ENCODE assay signal across 12 mouse cellular contexts in the genomic region with DNA sequence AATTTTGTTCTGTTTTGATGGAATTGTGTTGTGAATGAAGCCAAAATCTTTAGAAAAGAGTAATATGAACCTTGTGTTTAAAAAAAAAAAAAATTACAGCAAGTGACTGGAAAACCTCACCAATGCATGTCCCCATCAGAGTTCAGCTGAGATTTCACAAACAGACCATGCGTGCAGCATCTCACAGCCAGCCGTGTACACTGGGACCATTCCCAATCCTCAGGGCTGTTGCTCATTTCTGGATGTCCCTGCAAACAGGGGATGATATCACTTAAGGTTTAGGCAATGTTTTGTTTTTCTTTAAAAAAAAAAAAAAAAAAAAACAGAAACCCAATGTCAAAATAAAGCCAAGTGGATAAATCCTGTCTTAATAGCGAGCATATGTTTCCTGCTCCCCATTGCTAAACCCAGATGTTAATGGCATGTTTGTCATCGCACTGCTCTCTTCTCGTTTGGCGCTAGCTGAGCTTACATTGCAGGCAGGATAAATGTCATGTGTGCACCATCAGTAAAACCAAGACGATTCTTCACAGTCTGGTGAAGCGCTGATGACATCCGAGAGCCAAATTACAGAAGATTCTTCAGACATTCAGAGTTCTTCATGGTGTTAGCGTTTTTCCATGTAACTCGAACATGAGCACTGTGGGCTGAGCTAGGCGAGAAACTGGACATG.
DNase-seq lines count a peak whose midpoint lies in the region; ATAC-seq lines count a peak whose summit lies in the region.
"Had no signal": no experiment of that assay in that cellular context is flagged by ENCODE, and none has a peak within 500 bp of the region (broad histone marks: within the 10 kb centered on the region; RNA-seq: fewer than 3 reads in every experiment).

No protein-coding gene starts in this region.

- H3K9ac ChIP-seq in heart, embryonic 11.5 days (ENCODE audit: low read depth, low read length) = no peak overlapping the region
- no peak overlapping the region for H3K9ac ChIP-seq in midbrain, embryonic 14.5 days (replicated peaks; ENCODE audit: low read length)
- no peak overlapping the region for H3K9ac ChIP-seq in stomach, embryonic 16.5 days (ENCODE audit: low read length)
- H3K9ac ChIP-seq: forebrain, embryonic 13.5 days; liver, postnatal 0 days; neural tube, embryonic 12.5 days had no signal

- DNase-seq in heart, adult 11 months = peak; percentile 97
- peak; percentile 29 for DNase-seq in midbrain, embryonic 14.5 days
- DNase-seq in midbrain, embryonic 10.5 days (ENCODE audit: low spot score) = no peak
- peak; percentile 28 for DNase-seq in heart, postnatal 4 days
- no peak for DNase-seq in thymus, adult 18-20 months
- DNase-seq: B cell, adult 2 months; liver, postnatal 0 days had no signal

- WGBS in heart, embryonic 11.5 days (ENCODE audit: insufficient replicate concordance) = 70% methylated on average over 12 of the region's 12 CpGs
- WGBS in midbrain, embryonic 14.5 days = 75% methylated on average over 12 of the region's 12 CpGs
- WGBS in midbrain, embryonic 10.5 days = 77% methylated on average over 12 of the region's 12 CpGs
- 42% methylated on average over 12 of the region's 12 CpGs for WGBS in stomach, embryonic 16.5 days

- no peaks in the 10 kb centered on the region for H3K27me3 ChIP-seq in heart, embryonic 11.5 days (ENCODE audit: control insufficient read depth, insufficient read depth, low read length)
- no peaks in the 10 kb centered on the region for H3K27me3 ChIP-seq in midbrain, embryonic 14.5 days (ENCODE audit: control insufficient read depth, insufficient read depth, low read length)
- H3K27me3 ChIP-seq in midbrain, embryonic 10.5 days (ENCODE audit: low read depth, poor library complexity, severe bottlenecking) = no peaks in the 10 kb centered on the region
- no peaks in the 10 kb centered on the region for H3K27me3 ChIP-seq in stomach, embryonic 16.5 days (ENCODE audit: control insufficient read depth, insufficient read depth, low read length)
- H3K27me3 ChIP-seq: forebrain, embryonic 13.5 days; neural tube, embryonic 12.5 days had no signal

- H3K4me3 ChIP-seq in heart, embryonic 11.5 days (ENCODE audit: low read depth, low read length) = no peak overlapping the region
- H3K4me3 ChIP-seq in midbrain, embryonic 14.5 days (replicated peaks; ENCODE audit: low read depth, low read length) = no peak overlapping the region
- H3K4me3 ChIP-seq in midbrain, embryonic 10.5 days = no peak overlapping the region
- H3K4me3 ChIP-seq in stomach, embryonic 16.5 days (replicated peaks; ENCODE audit: low read length) = no peak overlapping the region
- H3K4me3 ChIP-seq: forebrain, embryonic 13.5 days; neural tube, embryonic 12.5 days had no signal

- H3K36me3 ChIP-seq in heart, embryonic 11.5 days (ENCODE audit: control insufficient read depth, insufficient read depth, low read length) = no peaks in the 10 kb centered on the region
- no peaks in the 10 kb centered on the region for H3K36me3 ChIP-seq in midbrain, embryonic 14.5 days (ENCODE audit: control insufficient read depth, insufficient read depth, low read length)
- no peaks in the 10 kb centered on the region for H3K36me3 ChIP-seq in midbrain, embryonic 10.5 days
- H3K36me3 ChIP-seq in stomach, embryonic 16.5 days (ENCODE audit: control insufficient read depth, insufficient read depth, low read length) = no peaks in the 10 kb centered on the region
- H3K36me3 ChIP-seq: neural tube, embryonic 12.5 days had no signal

- no peak for ATAC-seq in heart, embryonic 11.5 days (replicated peaks; ENCODE audit: insufficient number of reproducible peaks, low FRiP score, low TSS enrichment)
- ATAC-seq in midbrain, embryonic 14.5 days (ENCODE audit: low FRiP score, low TSS enrichment) = no peak
- ATAC-seq in stomach, embryonic 16.5 days (ENCODE audit: insufficient read depth, low FRiP score) = peak; percentile 66
- ATAC-seq in erythroid progenitor cell, adult 5-6 weeks (replicated peaks; ENCODE audit: low FRiP score, poor library complexity, severe bottlenecking) = no peak
- ATAC-seq: forebrain, embryonic 13.5 days; liver, postnatal 0 days had no signal

- no peaks in the 10 kb centered on the region for H3K9me3 ChIP-seq in heart, embryonic 11.5 days (replicated peaks; ENCODE audit: control insufficient read depth, low read length)
- no peaks in the 10 kb centered on the region for H3K9me3 ChIP-seq in midbrain, embryonic 14.5 days (ENCODE audit: control insufficient read depth, low read length)
- H3K9me3 ChIP-seq in midbrain, embryonic 10.5 days (replicated peaks) = no peaks in the 10 kb centered on the region
- H3K9me3 ChIP-seq in stomach, embryonic 16.5 days (replicated peaks; ENCODE audit: control insufficient read depth, low read length) = no peaks in the 10 kb centered on the region
- H3K9me3 ChIP-seq: forebrain, embryonic 13.5 days; neural tube, embryonic 12.5 days had no signal

- no peak overlapping the region for H3K27ac ChIP-seq in heart, embryonic 11.5 days (ENCODE audit: low read depth, low read length)
- no peak overlapping the region for H3K27ac ChIP-seq in midbrain, embryonic 14.5 days (replicated peaks; ENCODE audit: low read depth, low read length)
- no peak overlapping the region for H3K27ac ChIP-seq in midbrain, embryonic 10.5 days (replicated peaks)
- peak overlapping the region; percentile 37; the same call in 1 of the 2 replicates for H3K27ac ChIP-seq in stomach, embryonic 16.5 days (ENCODE audit: low read length)
- H3K27ac ChIP-seq: forebrain, embryonic 13.5 days; neural tube, embryonic 12.5 days had no signal

- no peak overlapping the region for H3K4me2 ChIP-seq in heart, embryonic 11.5 days
- no peak overlapping the region for H3K4me2 ChIP-seq in midbrain, embryonic 14.5 days (ENCODE audit: low read length)
- H3K4me2 ChIP-seq in stomach, embryonic 16.5 days (ENCODE audit: low read depth, low read length) = no peak overlapping the region
- H3K4me2 ChIP-seq: forebrain, embryonic 13.5 days; neural tube, embryonic 12.5 days had no signal

- no peaks in the 10 kb centered on the region for H3K4me1 ChIP-seq in heart, embryonic 11.5 days (ENCODE audit: control insufficient read depth, insufficient read depth, low read length)
- 0 out of 2 replicates have a peak, but pooled peaks cover 3% of the 10 kb centered on the region for H3K4me1 ChIP-seq in midbrain, embryonic 14.5 days (ENCODE audit: control insufficient read depth, insufficient read depth, low read length)
- no peaks in the 10 kb centered on the region for H3K4me1 ChIP-seq in midbrain, embryonic 10.5 days
- 0 out of 2 replicates have a peak, but pooled peaks cover 4% of the 10 kb centered on the region for H3K4me1 ChIP-seq in stomach, embryonic 16.5 days (ENCODE audit: control insufficient read depth, insufficient read depth, low read length)
- H3K4me1 ChIP-seq: forebrain, embryonic 13.5 days; neural tube, embryonic 12.5 days had no signal

Comparison
In these comparisons a context has a peak if more than half of its experiments do, and no peak if none do; other contexts are left out.
1. DNase-seq: peak in heart, adult 11 months (single experiment), midbrain, embryonic 14.5 days (single experiment) and heart, postnatal 4 days (single experiment); none in midbrain, embryonic 10.5 days (single experiment) and thymus, adult 18-20 months (0 of 2).